In the genomic region with DNA sequence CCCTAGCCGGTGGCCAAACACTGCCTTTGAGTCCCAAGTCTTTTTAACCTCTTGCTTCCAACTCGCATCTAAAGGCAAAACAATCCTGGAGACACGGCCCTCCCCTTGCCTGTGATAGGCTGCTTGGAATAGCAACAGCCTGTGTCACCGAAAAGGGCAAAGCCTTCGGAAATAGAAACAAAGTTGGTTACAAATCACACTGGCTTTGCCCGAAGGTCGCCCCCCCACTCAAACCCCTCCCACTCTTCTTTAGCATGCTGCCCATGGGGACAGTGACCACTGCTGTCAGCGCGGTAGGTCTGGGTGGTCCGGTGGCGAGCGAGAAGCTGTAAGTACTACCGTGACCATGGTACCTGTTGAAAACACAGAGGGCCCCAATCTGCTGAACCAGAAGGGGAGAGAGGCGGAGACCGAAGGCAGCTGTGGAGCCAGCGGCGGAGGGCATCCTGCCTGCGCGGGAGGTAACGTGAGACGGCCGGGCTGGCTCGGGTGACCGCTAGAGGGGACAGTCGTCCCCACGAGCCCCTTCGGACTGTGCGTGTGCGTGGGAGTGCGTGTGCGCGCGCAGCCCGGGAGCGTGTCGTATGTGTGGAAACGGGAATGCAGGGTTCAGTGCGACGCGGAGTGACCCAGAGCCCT, we compare ENCODE assay signal across 9 mouse cellular contexts. TPM values are rescaled to one million over a fixed set of nuclear protein-coding genes. Genes with fewer than 3 reads are reported as not detected.
DNase-seq lines count a peak whose midpoint lies in the region; ATAC-seq and TF ChIP-seq lines count a peak whose summit lies in the region.
"Had no signal": no experiment of that assay in that cellular context is flagged by ENCODE, and none has a peak within 500 bp of the region (broad histone marks: within the 10 kb centered on the region; RNA-seq: fewer than 3 reads in every experiment).

TSS of gene Slc2a12 (plus strand) at position 159 of the 639 bp plus-strand sequence.

- WGBS in embryonic facial prominence, embryonic 11.5 days, result 2% methylated on average over 40 of the region's 40 CpGs
- WGBS in intestine, embryonic 16.5 days, result 6% methylated on average over 40 of the region's 40 CpGs

- no peaks in the 10 kb centered on the region for H3K36me3 ChIP-seq in embryonic facial prominence, embryonic 11.5 days (replicated peaks; ENCODE audit: control insufficient read depth, insufficient read depth, low read depth, low read length)
- no peaks in the 10 kb centered on the region for H3K36me3 ChIP-seq in intestine, embryonic 16.5 days (ENCODE audit: control insufficient read depth, insufficient read depth, low read length)
- no peaks in the 10 kb centered on the region for H3K36me3 ChIP-seq in megakaryocyte, embryonic 14.5 days (replicated peaks; ENCODE audit: low read length)

- H3K9me3 ChIP-seq in embryonic facial prominence, embryonic 11.5 days (replicated peaks; ENCODE audit: control insufficient read depth, low read length), result no peaks in the 10 kb centered on the region
- no peaks in the 10 kb centered on the region for H3K9me3 ChIP-seq in intestine, embryonic 16.5 days (ENCODE audit: control insufficient read depth, low read length)
- H3K9me3 ChIP-seq in megakaryocyte, embryonic 14.5 days, result peaks cover 15% of the 10 kb centered on the region

- intact Hi-C loops in left cerebral cortex, postnatal 14 days (cut with DNase I), result no loop called here

- TF ChIP-seq CTCF in bone marrow macrophage, adult 2 months (IDR thresholded peaks at IDR 0.05; ENCODE audit: low read depth, low read length), result no peak

- no peak for TF ChIP-seq POLR2A in bone marrow macrophage, adult 2 months (IDR thresholded peaks at IDR 0.05; ENCODE audit: borderline replicate concordance, low read depth, low read length)

- H3K4me2 ChIP-seq in embryonic facial prominence, embryonic 11.5 days (ENCODE audit: low read depth, low read length), result peak within 1 kb of the TSS; percentile 68
- peak within 1 kb of the TSS; percentile 88 for H3K4me2 ChIP-seq in intestine, embryonic 16.5 days (ENCODE audit: low read depth, low read length)

- peak; percentile 75 for DNase-seq in embryonic facial prominence, embryonic 11.5 days (ENCODE audit: low spot score)
- DNase-seq in heart, adult 11 months, result peak; percentile 97
- DNase-seq in left cerebral cortex, postnatal 14 days (ENCODE audit: low spot score in 2 of 2), result peak; percentile 55 to 61
- peak; percentile 72 for DNase-seq in right cerebral cortex, postnatal 14 days

- H3K27me3 ChIP-seq in embryonic facial prominence, embryonic 11.5 days (ENCODE audit: control insufficient read depth, insufficient read depth, low read length), result no peaks in the 10 kb centered on the region
- no peaks in the 10 kb centered on the region for H3K27me3 ChIP-seq in intestine, embryonic 16.5 days (replicated peaks; ENCODE audit: control insufficient read depth, insufficient read depth, low read length)
- H3K27me3 ChIP-seq in megakaryocyte, embryonic 14.5 days (replicated peaks), result peaks cover 23% of the 10 kb centered on the region

- H3K27ac ChIP-seq in bone marrow macrophage, adult 2 months (ENCODE audit: insufficient read depth, low read depth, low read length), result no peak within 1 kb of the TSS
- H3K27ac ChIP-seq in embryonic facial prominence, embryonic 11.5 days (replicated peaks; ENCODE audit: low read depth, low read length), result peak within 1 kb of the TSS; percentile 61
- no peak within 1 kb of the TSS for H3K27ac ChIP-seq in intestine, embryonic 16.5 days (ENCODE audit: low read length)
- H3K27ac ChIP-seq: macrophage had no signal

- ATAC-seq in embryonic facial prominence, embryonic 11.5 days (replicated peaks; ENCODE audit: insufficient number of reproducible peaks, low FRiP score, low TSS enrichment, low read depth), result peak; percentile 84
- peak; percentile 81 for ATAC-seq in intestine, embryonic 16.5 days
- ATAC-seq in inflammation-experienced regulatory T-cells, adult 6 months, result no peak

- peak within 1 kb of the TSS; percentile 47 for H3K9ac ChIP-seq in embryonic facial prominence, embryonic 11.5 days (replicated peaks; ENCODE audit: low read length)
- peak within 1 kb of the TSS; percentile 64 for H3K9ac ChIP-seq in intestine, embryonic 16.5 days (ENCODE audit: low read depth, low read length)

- H3K4me1 ChIP-seq in bone marrow macrophage, adult 2 months (ENCODE audit: control insufficient read depth, insufficient read depth, low read length), result no peaks in the 10 kb centered on the region
- H3K4me1 ChIP-seq in embryonic facial prominence, embryonic 11.5 days (ENCODE audit: control insufficient read depth, insufficient read depth, low read length), result no peaks in the 10 kb centered on the region
- peaks cover 5% of the 10 kb centered on the region; the same call in 1 of the 2 replicates for H3K4me1 ChIP-seq in intestine, embryonic 16.5 days (ENCODE audit: control insufficient read depth, insufficient read depth, low read length)
- H3K4me1 ChIP-seq in megakaryocyte, embryonic 14.5 days, result peaks cover 16% of the 10 kb centered on the region

- peak within 1 kb of the TSS; percentile 7; the same call in 1 of the 2 replicates for H3K4me3 ChIP-seq in bone marrow macrophage, adult 2 months (ENCODE audit: insufficient read depth, low read length)
- H3K4me3 ChIP-seq in embryonic facial prominence, embryonic 11.5 days (ENCODE audit: low read depth, low read length), result peak within 1 kb of the TSS; percentile 44
- H3K4me3 ChIP-seq in intestine, embryonic 16.5 days (ENCODE audit: low read length), result peak within 1 kb of the TSS; percentile 59
- H3K4me3 ChIP-seq in megakaryocyte, embryonic 14.5 days (replicated peaks), result peak within 1 kb of the TSS; percentile 89

RNA-seq across cellular contexts. Expression of gene Slc2a12, which starts in this region (rescaled TPM):
- polyA plus RNA-seq in bone marrow macrophage, adult 2 months (2012; ENCODE audit: insufficient read depth, insufficient read length, missing spikeins), result not detected in 2 replicates
- polyA plus RNA-seq in embryonic facial prominence, embryonic 11.5 days (2014; fragmentation: Nextera tagmentation; extraction: Ambion mirVana), result 1.6 and 2.1 TPM in 2 replicates
- polyA plus RNA-seq in intestine, embryonic 16.5 days (2015; fragmentation: Nextera tagmentation; extraction: Ambion mirVana), result 0.38 TPM in 2 replicates
- 1 to 10 TPM; 3.5 to 3.7 TPM for total RNA-seq in left cerebral cortex, postnatal 14 days (2021)
- not detected in 2 replicates for polyA plus RNA-seq in megakaryocyte, embryonic 14.5 days (2012; ENCODE audit: insufficient read depth, low replicate concordance)
- polyA plus RNA-seq in inflammation-experienced regulatory T-cells, adult 6 months (2017; shearing (Covaris generic)), result under 1 TPM in 1 of 3 experiments, not detected in 2; 0.09 TPM

Comparison
In these comparisons a context has a peak if more than half of its experiments do, and no peak if none do; other contexts are left out.
1. Peak in ATAC-seq, H3K4me3 ChIP-seq, H3K9ac ChIP-seq and H3K4me2 ChIP-seq in intestine, embryonic 16.5 days; RNA of the gene not detected or under 1 TPM.
2. H3K4me3 ChIP-seq: peak in every context shown above with its lines; median percentile 89 in megakaryocyte, embryonic 14.5 days; 59 in intestine, embryonic 16.5 days; 44 in embryonic facial prominence, embryonic 11.5 days; 7 in bone marrow macrophage, adult 2 months.